Mouse (Mus musculus) embryonic facial prominence, embryonic 13.5 days (tissue): ENCODE results near the gene Gabarap. TPM values are rescaled to one million over a fixed set of nuclear protein-coding genes. Genes with fewer than 3 reads are reported as not detected.

ENCODE experiments used
- ATAC-seq: fragments of 200-750 bp; cut with Nextera tagmentation; 2 replicates; pipeline ENCODE4 v1.8.0; 2017; ENCODE audit warnings: low read depth; ENCODE audit not compliant: insufficient number of reproducible peaks, insufficient read depth, low FRiP score, low TSS enrichment
- H3K27ac ChIP-seq: fragments of 300-500 bp; sonication (generic); 2 replicates; pipeline ENCODE4 v1.5.1; 2015; ENCODE audit warnings: moderate library complexity, mild to moderate bottlenecking, inconsistent platforms
- H3K27me3 ChIP-seq: fragments of 300-500 bp; sonication (generic); 2 replicates; pipeline ENCODE4 v1.6.1; 2015; ENCODE audit warnings: mild to moderate bottlenecking, inconsistent platforms
- H3K36me3 ChIP-seq: fragments of 300-500 bp; sonication (generic); 2 replicates; pipeline ENCODE4 v1.6.1; 2015; ENCODE audit warnings: mild to moderate bottlenecking, inconsistent platforms
- H3K4me1 ChIP-seq: fragments of 300-500 bp; sonication (generic); 2 replicates; pipeline ENCODE4 v1.6.1; 2015; ENCODE audit warnings: inconsistent platforms
- H3K4me2 ChIP-seq: fragments of 300-500 bp; sonication (generic); 2 replicates; pipeline ENCODE4 v1.6.1; 2015; ENCODE audit warnings: moderate library complexity, mild to moderate bottlenecking, inconsistent platforms
- H3K4me3 ChIP-seq: fragments of 300-500 bp; sonication (generic); 2 replicates; pipeline ENCODE4 v1.5.1; 2015; ENCODE audit warnings: mild to moderate bottlenecking, inconsistent platforms
- H3K9ac ChIP-seq: fragments of 300-500 bp; sonication (generic); 2 replicates; pipeline ENCODE4 v1.6.1; 2015; ENCODE audit warnings: mild to moderate bottlenecking, inconsistent platforms
- H3K9me3 ChIP-seq: fragments of 300-500 bp; sonication (generic); 2 replicates; pipeline ENCODE4 v1.6.1; 2016; ENCODE audit warnings: inconsistent platforms
- WGBS: fragments of 180-500 bp; shearing (Covaris S2); methylation state at CpG from one replicate; pipeline ENCODE4 v1.1.7; 2015; ENCODE audit warnings: mixed read lengths; 5-methylcytosine and 5-hydroxymethylcytosine counted together
- polyA plus RNA-seq: library from polyadenylated mRNA; unstranded; fragments of >200 nt; fragmentation: Nextera tagmentation; extraction: Ambion mirVana; gene quantifications from 2 replicates; pipeline ENCODE4 v1.2.1, GENCODE M21; 2015

Gene Gabarap
- polyA plus RNA-seq, 1 experiment from 2014 or later, result 542 TPM

DNA sequence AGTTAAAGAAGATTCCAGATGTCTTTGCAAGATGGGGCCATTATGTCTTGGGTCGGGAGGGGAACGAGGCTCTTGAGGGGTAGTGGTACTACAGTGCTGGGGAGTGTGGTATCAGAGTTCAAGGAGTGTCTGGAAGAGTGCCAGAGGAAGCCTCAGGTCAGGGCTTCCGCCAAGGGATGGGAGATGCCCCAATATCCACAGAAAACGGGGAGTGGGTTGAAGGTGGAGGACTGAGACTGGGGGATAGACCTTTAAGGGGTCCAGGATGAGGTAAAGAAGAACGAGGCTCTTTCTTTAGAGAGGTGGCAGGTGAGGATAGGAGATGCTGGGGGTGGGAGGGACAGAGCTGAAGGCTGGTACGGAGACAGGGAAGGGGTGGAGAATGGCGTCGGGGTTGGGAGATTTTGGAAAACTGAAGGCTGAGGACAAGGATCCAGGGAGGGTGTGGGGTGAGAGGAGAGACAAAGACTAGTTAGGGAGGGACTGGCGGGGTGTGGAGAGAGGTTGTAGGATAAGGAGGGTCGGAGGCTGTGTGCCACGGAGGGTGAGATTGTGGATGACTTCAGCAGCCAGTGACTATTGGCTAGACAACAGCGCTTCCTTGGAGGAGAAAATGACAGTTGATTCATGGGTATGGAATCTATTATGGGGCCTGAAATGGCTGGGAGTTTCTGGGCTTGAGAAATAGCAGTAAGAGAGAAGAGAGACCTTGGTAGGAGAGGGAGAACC lies 37.6 kb downstream of the Gabarap start:
- peak overlapping the region; percentile 62 for H3K9ac ChIP-seq
- peak overlapping the region; percentile 65 for H3K4me2 ChIP-seq
- H3K36me3 ChIP-seq, result peaks cover 32% of the 10 kb centered on the region
- H3K27me3 ChIP-seq, result no peaks in the 10 kb centered on the region
- H3K27ac ChIP-seq, result peak overlapping the region; percentile 90
- H3K9me3 ChIP-seq, result no peaks in the 10 kb centered on the region
- peaks cover 66% of the 10 kb centered on the region for H3K4me1 ChIP-seq
- ATAC-seq, result no peak
- peak overlapping the region; percentile 33 for H3K4me3 ChIP-seq
- 22% methylated on average over 12 of the region's 12 CpGs for whole genome bisulfite sequencing

DNA sequence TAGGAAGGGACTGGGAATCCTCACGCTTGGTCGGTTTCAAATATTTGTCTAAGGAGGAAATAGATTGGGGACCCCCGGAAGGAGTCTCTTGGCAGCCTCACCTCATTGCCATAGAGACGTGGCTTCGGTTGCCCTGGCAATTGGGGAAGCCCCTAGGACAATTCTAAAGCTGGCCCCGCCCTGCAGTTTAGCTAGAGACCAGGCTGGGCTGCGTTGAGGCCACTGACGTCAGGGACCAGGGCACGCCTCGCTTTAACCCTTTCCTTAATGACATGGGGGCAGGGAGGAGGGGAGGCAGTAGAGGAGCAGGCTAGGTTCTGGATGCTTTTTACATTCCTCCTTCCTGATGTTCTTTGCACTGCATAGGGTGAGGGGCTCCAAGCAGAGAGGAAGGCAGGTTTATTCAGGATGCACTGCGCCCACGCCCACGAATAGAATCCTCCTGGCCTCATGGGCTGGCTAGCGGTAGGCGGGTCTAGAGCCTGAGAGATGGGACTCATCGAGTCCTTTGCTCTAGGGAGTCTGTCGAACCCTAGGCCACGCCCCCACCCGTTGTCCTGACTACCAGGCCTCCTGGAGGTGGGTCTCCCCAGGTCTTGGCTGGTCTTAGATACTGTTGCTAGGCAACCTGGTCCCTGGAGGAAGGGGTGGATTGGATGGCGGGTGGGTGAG lies 38.3 kb downstream of the Gabarap start:
- Histone ChIP-seq H3K4me2 (peak overlapping the region; percentile 65), H3K9ac (peak overlapping the region; percentile 62; the same call in 1 of the 2 replicates), H3K4me1 (peaks cover 61% of the 10 kb centered on the region), H3K27me3 (no peaks in the 10 kb centered on the region), H3K4me3 (peak overlapping the region; percentile 33), H3K27ac (peak overlapping the region; percentile 90), H3K9me3 (no peaks in the 10 kb centered on the region), H3K36me3 (peaks cover 38% of the 10 kb centered on the region)
- WGBS, result 1% methylated on average over 20 of the region's 20 CpGs
- peak; percentile 74 for ATAC-seq

DNA sequence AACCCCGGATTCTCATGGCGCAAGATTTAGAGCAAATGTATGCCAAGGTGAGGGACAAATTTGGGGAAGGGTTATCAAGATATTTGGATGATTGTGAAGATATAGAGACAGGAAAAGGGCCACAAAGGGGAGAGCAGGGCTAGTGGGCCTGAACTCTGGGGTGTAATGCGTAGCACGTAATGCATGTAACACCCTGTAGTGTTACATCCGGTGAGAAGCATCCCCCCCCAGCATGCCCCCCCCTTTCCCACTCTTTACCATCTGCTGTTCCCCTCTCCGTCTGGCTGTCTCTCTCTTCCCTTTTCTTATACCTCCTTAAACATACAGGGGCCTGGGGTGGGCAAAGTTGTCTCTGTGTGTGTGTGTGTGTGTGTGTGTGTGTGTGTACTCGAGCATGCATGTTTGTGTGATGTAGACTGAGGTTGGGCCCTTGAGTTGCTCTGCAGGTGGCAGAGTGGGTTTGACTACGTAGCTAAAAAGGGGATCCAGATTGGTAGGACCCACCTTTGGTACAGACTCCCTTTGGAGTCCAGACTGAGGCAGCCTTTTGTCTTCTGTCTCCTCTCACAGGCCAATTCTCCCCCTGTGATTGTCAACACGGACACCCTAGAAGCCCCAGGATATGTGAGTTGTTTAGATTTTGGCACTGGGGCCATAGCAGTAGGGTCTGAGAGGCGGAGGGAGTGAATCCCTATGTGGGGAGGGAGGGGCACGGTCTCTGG lies 39.0 kb downstream of the Gabarap start:
- Histone ChIP-seq H3K27ac (peak overlapping the region; percentile 90), H3K4me2 (peak overlapping the region; percentile 65), H3K36me3 (peaks cover 43% of the 10 kb centered on the region), H3K9me3 (no peaks in the 10 kb centered on the region), H3K9ac (0 out of 2 replicates have a peak overlapping the region, but pooled peaks have one; percentile 36), H3K27me3 (no peaks in the 10 kb centered on the region), H3K4me3 (peak overlapping the region; percentile 33), H3K4me1 (peaks cover 54% of the 10 kb centered on the region)
- 49% methylated on average over 11 of the region's 11 CpGs for WGBS
- ATAC-seq, result no peak

GRCm38 (mm10) chr11:70030651-70031320 lies 39.8 kb downstream of the Gabarap start:
- no peak for ATAC-seq
- 93% methylated on average over 28 of the region's 28 CpGs for WGBS
- Histone ChIP-seq H3K4me2 (no peak overlapping the region), H3K4me3 (no peak overlapping the region), H3K9ac (no peak overlapping the region), H3K9me3 (no peaks in the 10 kb centered on the region), H3K4me1 (peaks cover 46% of the 10 kb centered on the region), H3K27me3 (no peaks in the 10 kb centered on the region), H3K36me3 (peaks cover 49% of the 10 kb centered on the region), H3K27ac (no peak overlapping the region)

- Histone ChIP-seq H3K4me1 (peaks cover 40% of the 10 kb centered on the region), H3K36me3 (peaks cover 50% of the 10 kb centered on the region), H3K9ac (no peak overlapping the region), H3K9me3 (no peaks in the 10 kb centered on the region), H3K4me3 (no peak overlapping the region), H3K27me3 (no peaks in the 10 kb centered on the region), H3K4me2 (no peak overlapping the region), H3K27ac (no peak overlapping the region)
- WGBS, result 96% methylated on average over 11 of the region's 11 CpGs
- no peak for ATAC-seq
Observed at GRCm38 (mm10) chr11:70031321-70031670, 40.4 kb downstream of the Gabarap start.

DNA sequence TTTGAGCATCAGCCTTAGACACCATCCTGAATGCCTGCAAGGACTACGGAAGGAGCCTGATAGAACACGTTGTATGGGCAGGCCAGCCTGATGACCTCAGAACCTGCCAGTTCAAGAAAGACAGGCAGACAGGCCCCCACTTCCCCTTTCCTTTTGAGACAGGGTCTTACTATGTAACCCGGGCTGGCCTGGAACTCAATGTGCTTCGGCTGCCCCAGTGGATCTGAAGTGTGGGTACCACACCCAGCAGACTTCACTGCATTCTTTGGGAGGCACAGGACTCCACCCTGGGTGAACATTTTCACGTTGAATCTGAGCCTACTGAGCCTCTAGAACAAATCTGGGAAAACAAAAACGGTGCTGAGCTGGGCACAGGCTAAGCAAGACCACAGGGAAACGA lies 47.2 kb downstream of the Gabarap start:
- 80% methylated on average over 7 of the region's 7 CpGs for WGBS
- ATAC-seq, result no peak
- Histone ChIP-seq H3K9me3 (no peaks in the 10 kb centered on the region), H3K27ac (no peak overlapping the region), H3K36me3 (peaks cover 77% of the 10 kb centered on the region), H3K4me2 (no peak overlapping the region), H3K27me3 (no peaks in the 10 kb centered on the region), H3K4me1 (no peaks in the 10 kb centered on the region), H3K4me3 (no peak overlapping the region), H3K9ac (no peak overlapping the region)

DNA sequence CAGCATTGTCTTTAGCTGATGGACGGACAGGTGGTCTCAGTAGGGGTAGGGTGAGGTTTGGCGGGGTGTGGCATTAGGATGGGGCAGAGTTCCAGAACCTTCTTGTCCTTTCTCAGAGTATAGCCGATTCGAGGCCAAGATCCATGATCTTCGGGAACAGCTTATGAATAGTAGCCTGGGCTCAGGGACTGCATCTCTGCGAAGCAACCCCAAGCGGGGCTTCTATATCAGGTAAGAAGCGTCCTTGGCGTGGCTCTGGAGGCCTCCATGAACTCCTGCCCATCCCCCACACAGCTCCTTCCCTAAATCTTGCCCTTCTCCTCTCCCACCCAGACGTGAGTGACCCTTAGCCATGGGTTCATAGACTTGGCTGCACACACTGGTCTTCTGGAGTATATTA lies 48.7 kb downstream of the Gabarap start:
- whole genome bisulfite sequencing, result 90% methylated on average over 10 of the region's 10 CpGs
- H3K9me3 ChIP-seq, result no peaks in the 10 kb centered on the region
- no peaks in the 10 kb centered on the region for H3K27me3 ChIP-seq
- H3K27ac ChIP-seq, result no peak overlapping the region
- H3K4me3 ChIP-seq, result no peak overlapping the region
- no peak for ATAC-seq
- no peaks in the 10 kb centered on the region for H3K4me1 ChIP-seq
- H3K4me2 ChIP-seq, result no peak overlapping the region
- H3K36me3 ChIP-seq, result peaks cover 79% of the 10 kb centered on the region
- H3K9ac ChIP-seq, result no peak overlapping the region

DNA sequence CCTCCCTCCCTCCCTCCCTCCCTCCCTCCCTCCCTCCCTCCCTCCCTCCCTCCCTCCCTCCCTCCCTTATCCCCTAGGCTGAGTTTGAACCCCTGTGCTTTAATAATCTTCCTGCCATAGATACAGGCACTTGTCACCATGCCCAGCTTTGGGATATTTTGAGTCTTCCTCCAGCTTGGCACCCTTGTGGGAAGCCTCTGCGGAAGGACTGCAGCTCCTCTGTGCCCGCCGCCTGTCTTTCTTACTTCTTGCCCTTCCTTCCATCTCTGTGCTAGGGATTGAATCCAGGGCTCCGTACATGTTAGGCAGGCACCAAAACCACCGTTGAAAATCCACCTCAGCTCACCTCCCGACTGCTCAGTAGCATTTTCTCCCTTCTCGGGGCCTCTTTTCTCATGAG lies 49.2 kb downstream of the Gabarap start:
- Histone ChIP-seq H3K4me1 (0 out of 2 replicates have a peak, but pooled peaks cover 3% of the 10 kb centered on the region), H3K9ac (peak overlapping the region; percentile 27; the same call in 1 of the 2 replicates), H3K4me2 (no peak overlapping the region), H3K27ac (no peak overlapping the region), H3K4me3 (no peak overlapping the region), H3K27me3 (no peaks in the 10 kb centered on the region), H3K36me3 (peaks cover 80% of the 10 kb centered on the region), H3K9me3 (no peaks in the 10 kb centered on the region)
- ATAC-seq, result no peak
- WGBS, result 88% methylated on average over 7 of the region's 7 CpGs

- no peak for ATAC-seq
- no peaks in the 10 kb centered on the region for H3K9me3 ChIP-seq
- no peak overlapping the region for H3K4me2 ChIP-seq
- H3K9ac ChIP-seq, result no peak overlapping the region
- H3K27ac ChIP-seq, result no peak overlapping the region
- H3K4me1 ChIP-seq, result 0 out of 2 replicates have a peak, but pooled peaks cover 3% of the 10 kb centered on the region
- WGBS, result 90% methylated on average over 23 of the region's 23 CpGs
- H3K36me3 ChIP-seq, result peaks cover 75% of the 10 kb centered on the region
- H3K27me3 ChIP-seq, result no peaks in the 10 kb centered on the region
- no peak overlapping the region for H3K4me3 ChIP-seq
Observed at GRCm38 (mm10) chr11:70042309-70043085, 51.6 kb downstream of the Gabarap start.

GRCm38 (mm10) chr11:70043665-70044064 lies 52.7 kb downstream of the Gabarap start:
- H3K27me3 ChIP-seq, result no peaks in the 10 kb centered on the region
- 76% methylated on average over 7 of the region's 7 CpGs for WGBS
- ATAC-seq, result no peak
- H3K27ac ChIP-seq, result no peak overlapping the region
- no peak overlapping the region for H3K9ac ChIP-seq
- peaks cover 64% of the 10 kb centered on the region for H3K36me3 ChIP-seq
- no peaks in the 10 kb centered on the region for H3K9me3 ChIP-seq
- H3K4me1 ChIP-seq, result 0 out of 2 replicates have a peak, but pooled peaks cover 3% of the 10 kb centered on the region
- H3K4me2 ChIP-seq, result no peak overlapping the region
- H3K4me3 ChIP-seq, result no peak overlapping the region
